Mouse (Mus musculus) erythroblast, embryonic 14.5 days (primary cell): ENCODE data around the gene Igsf8.

Experiments
- GATA1 ChIP-seq: IDR thresholded peaks from 2 replicates; pipeline ENCODE4 v1.6.1; 2012; ENCODE audit warnings: low read length, inconsistent platforms, mixed read lengths
- TAL1 ChIP-seq: IDR thresholded peaks from 3 replicates; pipeline ENCODE4 v1.6.1; 2012; ENCODE audit warnings: low read length, inconsistent platforms, mixed read lengths

GRCm38 (mm10) chr1:172218164-172218910, 43.1 kb upstream of the Igsf8 start:
- TF ChIP-seq GATA1 (no peak), TAL1 (no peak)
